8 mouse cellular contexts compared by ENCODE assay signal in the genomic region with DNA sequence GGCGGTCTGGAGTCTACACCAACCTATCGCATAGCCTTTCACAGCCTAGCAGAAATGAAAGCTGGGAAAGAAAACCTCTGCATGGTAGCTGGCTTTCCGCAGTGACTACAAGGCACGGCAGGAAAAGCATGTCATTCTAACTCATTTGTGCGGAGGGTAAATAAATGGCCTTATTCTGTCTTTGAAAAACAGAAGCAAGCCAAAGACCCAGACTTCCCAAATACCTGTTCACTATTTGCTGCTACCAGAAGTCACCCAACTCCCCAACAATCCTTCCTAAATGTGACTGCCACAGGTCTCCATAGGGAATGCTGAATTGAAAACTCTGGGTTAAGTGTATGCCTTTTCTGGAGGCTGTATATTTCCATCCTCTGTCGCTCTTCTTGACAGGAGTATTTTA.
DNase-seq lines count a peak whose midpoint lies in the region; ATAC-seq lines count a peak whose summit lies in the region.

No protein-coding gene starts in this region.

- DNase-seq in heart, postnatal 25 days (ENCODE audit: low spot score), result no peak
- peak; percentile 46 for DNase-seq in embryo, embryonic 11 days
- no peak for DNase-seq in layer of hippocampus, adult 9-11 months
- DNase-seq in right cerebral cortex, postnatal 4 days, result no peak
- no peak for DNase-seq in adrenal gland, postnatal 10 days

- peak overlapping the region; percentile 29; the same call in 1 of the 2 replicates for H3K9ac ChIP-seq in heart, embryonic 15.5 days
- H3K9ac ChIP-seq in intestine, embryonic 16.5 days (ENCODE audit: low read depth, low read length), result peak overlapping the region; percentile 78
- peak overlapping the region; percentile 42; the same call in 1 of the 2 replicates for H3K9ac ChIP-seq in neural tube, embryonic 12.5 days

- peaks cover 5% of the 10 kb centered on the region for H3K4me1 ChIP-seq in heart, embryonic 15.5 days (replicated peaks)
- H3K4me1 ChIP-seq in intestine, embryonic 16.5 days (ENCODE audit: control insufficient read depth, insufficient read depth, low read length), result peaks cover 3% of the 10 kb centered on the region; the same call in 1 of the 2 replicates
- H3K4me1 ChIP-seq in neural tube, embryonic 12.5 days, result peaks cover 7% of the 10 kb centered on the region; the same call in 1 of the 2 replicates

- whole genome bisulfite sequencing in heart, embryonic 15.5 days, result 33% methylated on average over 6 of the region's 6 CpGs
- WGBS in intestine, embryonic 16.5 days, result 24% methylated on average over 6 of the region's 6 CpGs
- 12% methylated on average over 6 of the region's 6 CpGs for WGBS in neural tube, embryonic 12.5 days

- peak overlapping the region; percentile 56 for H3K4me3 ChIP-seq in heart, embryonic 15.5 days
- H3K4me3 ChIP-seq in intestine, embryonic 16.5 days (ENCODE audit: low read length), result peak overlapping the region; percentile 70
- H3K4me3 ChIP-seq in neural tube, embryonic 12.5 days, result peak overlapping the region; percentile 34

- no peaks in the 10 kb centered on the region for H3K36me3 ChIP-seq in heart, embryonic 15.5 days
- no peaks in the 10 kb centered on the region for H3K36me3 ChIP-seq in intestine, embryonic 16.5 days (ENCODE audit: control insufficient read depth, insufficient read depth, low read length)
- H3K36me3 ChIP-seq in neural tube, embryonic 12.5 days, result no peaks in the 10 kb centered on the region

- no peaks in the 10 kb centered on the region for H3K9me3 ChIP-seq in heart, embryonic 15.5 days (replicated peaks)
- no peaks in the 10 kb centered on the region for H3K9me3 ChIP-seq in intestine, embryonic 16.5 days (ENCODE audit: control insufficient read depth, low read length)
- no peaks in the 10 kb centered on the region for H3K9me3 ChIP-seq in neural tube, embryonic 12.5 days

- peak overlapping the region; percentile 68 for H3K4me2 ChIP-seq in heart, embryonic 15.5 days
- H3K4me2 ChIP-seq in intestine, embryonic 16.5 days (ENCODE audit: low read depth, low read length), result peak overlapping the region; percentile 63
- H3K4me2 ChIP-seq in neural tube, embryonic 12.5 days (replicated peaks), result peak overlapping the region; percentile 61

- intact Hi-C loops in heart, postnatal 25 days (cut with DNase I), result no loop called here

- no peaks in the 10 kb centered on the region for H3K27me3 ChIP-seq in heart, embryonic 15.5 days
- H3K27me3 ChIP-seq in intestine, embryonic 16.5 days (replicated peaks; ENCODE audit: control insufficient read depth, insufficient read depth, low read length), result no peaks in the 10 kb centered on the region
- H3K27me3 ChIP-seq in neural tube, embryonic 12.5 days (replicated peaks), result no peaks in the 10 kb centered on the region

- H3K27ac ChIP-seq in heart, embryonic 15.5 days, result peak overlapping the region; percentile 87
- peak overlapping the region; percentile 45 for H3K27ac ChIP-seq in intestine, embryonic 16.5 days (ENCODE audit: low read length)
- peak overlapping the region; percentile 57; the same call in 1 of the 2 replicates for H3K27ac ChIP-seq in neural tube, embryonic 12.5 days

- ATAC-seq in heart, embryonic 15.5 days (replicated peaks; ENCODE audit: insufficient number of reproducible peaks, insufficient read depth, low FRiP score, low read depth), result no peak
- no peak for ATAC-seq in intestine, embryonic 16.5 days
- ATAC-seq in neural tube, embryonic 12.5 days (ENCODE audit: low FRiP score, low read depth), result peak; percentile 5; the same call in 1 of the 2 replicates
